Mouse (Mus musculus): Measurements from ENCODE around the gene 4933405L10Rik.

4933405L10Rik gene

DNA sequence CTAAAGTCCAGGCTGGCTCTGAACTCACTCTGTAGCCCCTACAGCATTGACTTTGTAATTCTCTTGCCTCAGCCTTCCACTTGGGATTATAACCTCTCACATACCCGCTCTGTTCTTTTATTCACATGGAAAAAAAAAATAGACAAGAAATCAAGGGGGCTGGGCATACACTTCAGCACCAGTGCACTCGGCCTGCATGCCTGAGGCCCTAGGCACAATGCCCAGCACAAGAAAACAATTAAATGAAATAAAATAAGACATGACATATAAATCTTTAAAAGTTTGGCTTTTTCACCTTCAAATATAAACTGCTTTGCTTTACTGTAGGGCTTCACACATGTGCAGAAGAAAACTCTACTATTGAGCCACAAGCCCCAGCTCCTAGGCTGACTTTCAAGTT lies 46.5 kb downstream of the 4933405L10Rik start:
- in situ Hi-C loops (cut with MboI, MseI), result no loop called here

- in situ Hi-C loops (cut with MboI, MseI), result no loop called here
Measured at GRCm38 (mm10) chr8:105754688-105755087, 47.2 kb downstream of the 4933405L10Rik start.

- in situ Hi-C loops (cut with MboI, MseI), result no loop called here
Measured at GRCm38 (mm10) chr8:105757796-105758276, 50.4 kb downstream of the 4933405L10Rik start.

DNA sequence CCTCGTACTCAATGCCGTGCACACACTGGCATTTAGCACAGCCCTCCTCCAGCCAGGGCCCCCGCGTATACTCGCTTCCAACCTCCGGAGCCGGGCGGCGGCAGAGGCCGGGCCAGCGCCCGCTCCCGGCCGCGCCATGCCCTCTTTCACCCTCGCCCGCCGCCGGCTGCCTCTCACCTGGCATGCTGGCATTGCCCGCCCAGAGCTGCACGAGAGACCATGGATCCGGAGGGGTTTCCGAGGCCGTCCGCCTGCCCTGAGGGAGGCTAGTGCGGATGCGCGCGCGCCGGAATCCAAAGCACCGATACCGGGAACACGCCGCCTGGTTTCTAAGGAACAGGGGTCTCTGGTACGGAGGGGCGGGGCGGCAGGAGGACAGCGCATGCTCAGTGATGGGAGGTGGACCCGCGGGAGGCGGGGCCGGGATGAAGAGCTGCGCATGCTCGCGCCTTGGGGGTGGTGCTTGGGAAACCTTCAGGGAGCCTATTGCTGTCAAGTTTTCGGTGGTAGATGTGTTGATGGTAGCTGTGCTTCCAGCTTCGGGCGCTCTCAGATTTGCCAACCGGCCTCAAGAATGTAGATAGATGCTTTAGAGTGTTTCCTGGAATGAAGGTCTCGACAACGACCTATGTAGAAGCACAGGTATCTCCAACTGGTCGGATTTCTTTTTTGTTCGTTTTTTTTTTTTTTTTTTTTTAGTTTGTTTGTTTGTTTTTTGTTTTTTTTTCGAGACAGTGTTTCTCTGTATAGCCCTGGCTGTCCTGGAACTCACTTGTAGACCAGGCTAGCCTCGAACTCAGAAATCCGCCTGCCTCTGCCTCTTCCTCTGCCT lies 51.0 kb downstream of the 4933405L10Rik start, which contains the start of gene Gfod2:
Gene Gfod2, minus strand, starts transcription at position 388 of the 832 bp plus-strand sequence.
- in situ Hi-C loops (cut with MboI, MseI), result no loop called here
